Mouse (Mus musculus): ENCODE measurements around the gene Dis3l2. TPM values are rescaled to one million over a fixed set of nuclear protein-coding genes. Genes with fewer than 3 reads are reported as not detected.

Gene Dis3l2
- polyA plus RNA-seq, 1 experiment from 2014 or later: 35.7 TPM

GRCm38 (mm10) chr1:86698721-86699120 lies 4.9 kb upstream of the Dis3l2 start:
- no peak for DNase-seq (ENCODE audit: low spot score)
- WGBS: 30% methylated on average over 2 of the region's 2 CpGs
- peaks cover 9% of the 10 kb centered on the region for H3K4me1 ChIP-seq (replicated peaks)
- H3K27ac ChIP-seq: no peak overlapping the region
- H3K36me3 ChIP-seq: no peaks in the 10 kb centered on the region
- no peak overlapping the region for H3K4me3 ChIP-seq
- H3K9me3 ChIP-seq: no peaks in the 10 kb centered on the region
- H3K27me3 ChIP-seq (ENCODE audit: insufficient read depth, poor library complexity, severe bottlenecking): no peaks in the 10 kb centered on the region

- no peak for DNase-seq (ENCODE audit: low spot score)
- H3K9me3 ChIP-seq: no peaks in the 10 kb centered on the region
- H3K27me3 ChIP-seq (ENCODE audit: insufficient read depth, poor library complexity, severe bottlenecking): no peaks in the 10 kb centered on the region
- H3K27ac ChIP-seq: no peak overlapping the region
- H3K4me3 ChIP-seq: no peak overlapping the region
- no peaks in the 10 kb centered on the region for H3K36me3 ChIP-seq
- 68% methylated on average over 11 of the region's 11 CpGs for WGBS
- peaks cover 16% of the 10 kb centered on the region for H3K4me1 ChIP-seq (replicated peaks)
These were observed 4.1 kb upstream of the Dis3l2 start for GRCm38 (mm10) chr1:86699346-86700136.

- Histone ChIP-seq H3K4me3 (no peak overlapping the region), H3K36me3 (no peaks in the 10 kb centered on the region), H3K27me3 (ENCODE audit: insufficient read depth, poor library complexity, severe bottlenecking) (no peaks in the 10 kb centered on the region), H3K4me1 (replicated peaks) (peaks cover 24% of the 10 kb centered on the region), H3K27ac (no peak overlapping the region), H3K9me3 (no peaks in the 10 kb centered on the region)
- WGBS: 80% methylated on average over 7 of the region's 7 CpGs
- DNase-seq (ENCODE audit: low spot score): no peak
These were observed 3.2 kb upstream of the Dis3l2 start for GRCm38 (mm10) chr1:86700367-86700766.

DNA sequence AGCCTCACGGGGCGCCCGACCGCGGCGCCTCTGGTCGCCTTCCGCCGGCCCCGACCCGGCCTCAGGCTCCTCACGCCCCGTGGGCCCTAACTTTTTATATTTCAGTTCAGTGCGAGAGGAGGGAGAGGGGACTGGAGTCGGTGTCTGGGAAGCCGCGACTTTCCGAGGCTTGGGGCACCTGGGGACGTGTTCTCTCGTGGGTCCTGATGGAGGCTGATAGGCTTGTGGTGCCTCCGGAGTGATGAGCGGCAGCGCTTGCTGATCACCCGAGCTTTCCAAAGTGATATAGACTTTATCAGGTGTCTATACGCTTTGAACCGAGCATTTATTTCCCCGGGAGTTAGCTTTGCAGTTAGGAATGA lies 338 bp downstream of the Dis3l2 start:
- WGBS: under 1% methylated on average over 27 of the region's 27 CpGs
- no peak for DNase-seq (ENCODE audit: low spot score)
- H3K27ac ChIP-seq: peak overlapping the region; percentile 97

GRCm38 (mm10) chr1:86705461-86705860 lies 1.9 kb downstream of the Dis3l2 start:
- Histone ChIP-seq H3K4me3 (peak overlapping the region; percentile 13; the same call in 1 of the 2 replicates), H3K36me3 (no peaks in the 10 kb centered on the region), H3K4me1 (replicated peaks) (peaks cover 32% of the 10 kb centered on the region), H3K27ac (peak overlapping the region; percentile 53; the same call in 1 of the 2 replicates), H3K27me3 (ENCODE audit: insufficient read depth, poor library complexity, severe bottlenecking) (no peaks in the 10 kb centered on the region), H3K9me3 (no peaks in the 10 kb centered on the region)
- 83% methylated on average over 3 of the region's 3 CpGs for WGBS
- no peak for DNase-seq (ENCODE audit: low spot score)

More for the DNA sequence above, 338 bp downstream of the Dis3l2 start:
- Histone ChIP-seq H3K4me3 (peak overlapping the region; percentile 95), H3K27me3 (ENCODE audit: insufficient read depth, poor library complexity, severe bottlenecking) (no peaks in the 10 kb centered on the region), H3K36me3 (no peaks in the 10 kb centered on the region), H3K4me1 (replicated peaks) (peaks cover 32% of the 10 kb centered on the region), H3K9me3 (no peaks in the 10 kb centered on the region)

GRCm38 (mm10) chr1:86709546-86709945 lies 5.9 kb downstream of the Dis3l2 start:
- no peak for DNase-seq (ENCODE audit: low spot score)
- Histone ChIP-seq H3K27me3 (ENCODE audit: insufficient read depth, poor library complexity, severe bottlenecking) (no peaks in the 10 kb centered on the region), H3K4me1 (replicated peaks) (peaks cover 16% of the 10 kb centered on the region), H3K27ac (no peak overlapping the region), H3K4me3 (no peak overlapping the region), H3K9me3 (no peaks in the 10 kb centered on the region), H3K36me3 (no peaks in the 10 kb centered on the region)
- 85% methylated on average over 4 of the region's 4 CpGs for WGBS

- 89% methylated on average over 2 of the region's 2 CpGs for WGBS
- no peaks in the 10 kb centered on the region; the same call in 1 of the 2 replicates for H3K36me3 ChIP-seq
- H3K9me3 ChIP-seq: no peaks in the 10 kb centered on the region
- no peak overlapping the region for H3K4me3 ChIP-seq
- no peak for DNase-seq (ENCODE audit: low spot score)
- no peaks in the 10 kb centered on the region for H3K27me3 ChIP-seq (ENCODE audit: insufficient read depth, poor library complexity, severe bottlenecking)
- H3K4me1 ChIP-seq (replicated peaks): no peaks in the 10 kb centered on the region
- no peak overlapping the region for H3K27ac ChIP-seq
These were observed 8.4 kb downstream of the Dis3l2 start for GRCm38 (mm10) chr1:86712045-86712444.

- Histone ChIP-seq H3K27ac (no peak overlapping the region), H3K9me3 (no peaks in the 10 kb centered on the region), H3K4me1 (replicated peaks) (no peaks in the 10 kb centered on the region), H3K27me3 (ENCODE audit: insufficient read depth, poor library complexity, severe bottlenecking) (no peaks in the 10 kb centered on the region), H3K4me3 (no peak overlapping the region), H3K36me3 (no peaks in the 10 kb centered on the region; the same call in 1 of the 2 replicates)
- 93% methylated on average over 4 of the region's 4 CpGs for WGBS
- no peak for DNase-seq (ENCODE audit: low spot score)
These were observed 9.4 kb downstream of the Dis3l2 start for GRCm38 (mm10) chr1:86713054-86713453.

GRCm38 (mm10) chr1:86718190-86718589 lies 14.6 kb downstream of the Dis3l2 start:
- Histone ChIP-seq H3K4me3 (no peak overlapping the region), H3K9me3 (no peaks in the 10 kb centered on the region), H3K27ac (no peak overlapping the region), H3K36me3 (no peaks in the 10 kb centered on the region; the same call in 1 of the 2 replicates), H3K27me3 (ENCODE audit: insufficient read depth, poor library complexity, severe bottlenecking) (no peaks in the 10 kb centered on the region), H3K4me1 (replicated peaks) (no peaks in the 10 kb centered on the region)
- 90% methylated on average over 1 of the region's 1 CpGs for WGBS
- DNase-seq (ENCODE audit: low spot score): no peak

- 95% methylated on average over 4 of the region's 4 CpGs for WGBS
These were observed 15.8 kb downstream of the Dis3l2 start for GRCm38 (mm10) chr1:86719391-86719790.

GRCm38 (mm10) chr1:86733160-86733821 lies 29.7 kb downstream of the Dis3l2 start:
- Histone ChIP-seq H3K27ac (no peak overlapping the region), H3K36me3 (no peaks in the 10 kb centered on the region), H3K4me3 (no peak overlapping the region), H3K27me3 (ENCODE audit: insufficient read depth, poor library complexity, severe bottlenecking) (no peaks in the 10 kb centered on the region), H3K9me3 (no peaks in the 10 kb centered on the region), H3K4me1 (replicated peaks) (no peaks in the 10 kb centered on the region)
- DNase-seq (ENCODE audit: low spot score): no peak
- WGBS: 85% methylated on average over 2 of the region's 2 CpGs

More at GRCm38 (mm10) chr1:86719391-86719790, 15.8 kb downstream of the Dis3l2 start:
- Histone ChIP-seq H3K9me3 (no peaks in the 10 kb centered on the region), H3K4me1 (replicated peaks) (no peaks in the 10 kb centered on the region), H3K27ac (no peak overlapping the region), H3K36me3 (no peaks in the 10 kb centered on the region; the same call in 1 of the 2 replicates), H3K27me3 (ENCODE audit: insufficient read depth, poor library complexity, severe bottlenecking) (no peaks in the 10 kb centered on the region), H3K4me3 (no peak overlapping the region)
- DNase-seq (ENCODE audit: low spot score): no peak

- Histone ChIP-seq H3K27ac (no peak overlapping the region), H3K27me3 (ENCODE audit: insufficient read depth, poor library complexity, severe bottlenecking) (no peaks in the 10 kb centered on the region), H3K9me3 (no peaks in the 10 kb centered on the region), H3K36me3 (0 out of 2 replicates have a peak, but pooled peaks cover 4% of the 10 kb centered on the region), H3K4me1 (replicated peaks) (no peaks in the 10 kb centered on the region), H3K4me3 (no peak overlapping the region)
- no peak for DNase-seq (ENCODE audit: low spot score)
- 89% methylated on average over 1 of the region's 1 CpGs for WGBS
These were observed 32.8 kb downstream of the Dis3l2 start for GRCm38 (mm10) chr1:86736414-86736813.

GRCm38 (mm10) chr1:86742896-86743295 lies 39.3 kb downstream of the Dis3l2 start:
- Histone ChIP-seq H3K36me3 (peaks cover 32% of the 10 kb centered on the region), H3K27ac (no peak overlapping the region), H3K4me3 (no peak overlapping the region), H3K4me1 (replicated peaks) (no peaks in the 10 kb centered on the region), H3K27me3 (ENCODE audit: insufficient read depth, poor library complexity, severe bottlenecking) (no peaks in the 10 kb centered on the region), H3K9me3 (no peaks in the 10 kb centered on the region)
- 33% methylated on average over 3 of the region's 3 CpGs for WGBS
- DNase-seq (ENCODE audit: low spot score): no peak
